20 mouse cellular contexts compared by ENCODE assay signal in genomic region chr2:133768546-133768945, GRCm38 (mm10).
DNase-seq lines count a peak whose midpoint lies in the region; ATAC-seq and TF ChIP-seq lines count a peak whose summit lies in the region.
"Had no signal": no experiment of that assay in that cellular context is flagged by ENCODE, and none has a peak within 500 bp of the region (broad histone marks: within the 10 kb centered on the region; RNA-seq: fewer than 3 reads in every experiment).

No protein-coding gene starts in this region.

- no peaks in the 10 kb centered on the region for H3K27me3 ChIP-seq in liver, adult 2 months (ENCODE audit: control insufficient read depth, insufficient read depth, low read length)
- no peaks in the 10 kb centered on the region for H3K27me3 ChIP-seq in liver, embryonic 12.5 days (replicated peaks)
- no peaks in the 10 kb centered on the region for H3K27me3 ChIP-seq in liver, postnatal 0 days (ENCODE audit: insufficient read depth, low read length)
- H3K27me3 ChIP-seq in liver, embryonic 11.5 days (replicated peaks; ENCODE audit: control insufficient read depth, insufficient read depth, low read length) = no peaks in the 10 kb centered on the region
- no peaks in the 10 kb centered on the region for H3K27me3 ChIP-seq in heart, embryonic 12.5 days (replicated peaks)
- H3K27me3 ChIP-seq: embryonic facial prominence, embryonic 12.5 days; forebrain, embryonic 13.5 days; forebrain, embryonic 15.5 days; Patski had no signal

- H3K9ac ChIP-seq in liver, adult 2 months (ENCODE audit: low read depth, low read length) = no peak overlapping the region
- H3K9ac ChIP-seq in liver, embryonic 12.5 days = no peak overlapping the region
- no peak overlapping the region for H3K9ac ChIP-seq in liver, postnatal 0 days (replicated peaks)
- no peak overlapping the region for H3K9ac ChIP-seq in liver, embryonic 11.5 days (ENCODE audit: low read depth, low read length)
- no peak overlapping the region for H3K9ac ChIP-seq in heart, embryonic 12.5 days
- H3K9ac ChIP-seq: embryonic facial prominence, embryonic 12.5 days; forebrain, embryonic 13.5 days; forebrain, embryonic 15.5 days had no signal

- no peak overlapping the region for H3K4me2 ChIP-seq in liver, embryonic 12.5 days
- H3K4me2 ChIP-seq in liver, postnatal 0 days (ENCODE audit: low read depth, low read length) = no peak overlapping the region
- no peak overlapping the region for H3K4me2 ChIP-seq in liver, embryonic 11.5 days
- no peak overlapping the region for H3K4me2 ChIP-seq in heart, embryonic 12.5 days
- H3K4me2 ChIP-seq: embryonic facial prominence, embryonic 12.5 days; forebrain, embryonic 13.5 days; forebrain, embryonic 15.5 days had no signal

- H3K9me3 ChIP-seq in liver, embryonic 12.5 days (replicated peaks) = no peaks in the 10 kb centered on the region
- no peaks in the 10 kb centered on the region for H3K9me3 ChIP-seq in liver, postnatal 0 days (ENCODE audit: low read length)
- H3K9me3 ChIP-seq in liver, embryonic 11.5 days (ENCODE audit: control insufficient read depth, low read length) = no peaks in the 10 kb centered on the region
- no peaks in the 10 kb centered on the region for H3K9me3 ChIP-seq in heart, embryonic 12.5 days (replicated peaks)
- H3K9me3 ChIP-seq: embryonic facial prominence, embryonic 10.5 days; embryonic facial prominence, embryonic 12.5 days; forebrain, embryonic 13.5 days; forebrain, embryonic 15.5 days had no signal

- TF ChIP-seq EP300 in liver, postnatal 0 days (IDR thresholded peaks at IDR 0.05; ENCODE audit: low read depth) = peak; percentile 42; the same call in 1 of the 2 replicates

- no peaks in the 10 kb centered on the region for H3K79me2 ChIP-seq in liver, adult 2 months (ENCODE audit: control insufficient read depth, insufficient read depth, low read length)

- no peak overlapping the region for H3K4me3 ChIP-seq in liver, adult 2 months (ENCODE audit: insufficient read depth, low read depth, low read length)
- no peak overlapping the region for H3K4me3 ChIP-seq in liver, embryonic 12.5 days
- no peak overlapping the region for H3K4me3 ChIP-seq in liver, postnatal 0 days (ENCODE audit: low read depth, low read length)
- no peak overlapping the region for H3K4me3 ChIP-seq in liver, embryonic 11.5 days (ENCODE audit: low read depth, low read length)
- H3K4me3 ChIP-seq in heart, embryonic 12.5 days = no peak overlapping the region
- H3K4me3 ChIP-seq: embryonic facial prominence, embryonic 10.5 days; embryonic facial prominence, embryonic 12.5 days; forebrain, embryonic 13.5 days; forebrain, embryonic 15.5 days had no signal

- H3K36me3 ChIP-seq in liver, adult 2 months (ENCODE audit: control insufficient read depth, insufficient read depth, low read length) = no peaks in the 10 kb centered on the region
- no peaks in the 10 kb centered on the region for H3K36me3 ChIP-seq in liver, embryonic 12.5 days
- H3K36me3 ChIP-seq in liver, postnatal 0 days (replicated peaks; ENCODE audit: insufficient read depth, low read length) = no peaks in the 10 kb centered on the region
- H3K36me3 ChIP-seq in liver, embryonic 11.5 days (ENCODE audit: control insufficient read depth, insufficient read depth, low read length) = no peaks in the 10 kb centered on the region
- no peaks in the 10 kb centered on the region for H3K36me3 ChIP-seq in heart, embryonic 12.5 days
- H3K36me3 ChIP-seq: embryonic facial prominence, embryonic 10.5 days; embryonic facial prominence, embryonic 12.5 days; forebrain, embryonic 15.5 days had no signal

- no peak for TF ChIP-seq POLR2A in liver, adult 2 months (IDR thresholded peaks at IDR 0.05; ENCODE audit: extremely low read depth, insufficient read depth, low read length)

- H3K4me1 ChIP-seq in liver, adult 2 months (ENCODE audit: control insufficient read depth, insufficient read depth, low read length) = no peaks in the 10 kb centered on the region; the same call in 1 of the 2 replicates
- no peaks in the 10 kb centered on the region for H3K4me1 ChIP-seq in liver, embryonic 12.5 days
- H3K4me1 ChIP-seq in liver, postnatal 0 days (ENCODE audit: insufficient read depth) = no peaks in the 10 kb centered on the region
- no peaks in the 10 kb centered on the region for H3K4me1 ChIP-seq in liver, embryonic 11.5 days (replicated peaks; ENCODE audit: control insufficient read depth, insufficient read depth, low read length)
- H3K4me1 ChIP-seq in heart, embryonic 12.5 days (replicated peaks) = no peaks in the 10 kb centered on the region
- H3K4me1 ChIP-seq: embryonic facial prominence, embryonic 10.5 days; embryonic facial prominence, embryonic 12.5 days; forebrain, embryonic 13.5 days; forebrain, embryonic 15.5 days had no signal

- H3K27ac ChIP-seq in liver, adult 2 months (replicated peaks; ENCODE audit: insufficient read depth, low read depth, low read length) = no peak overlapping the region
- H3K27ac ChIP-seq in liver, embryonic 12.5 days = no peak overlapping the region
- no peak overlapping the region for H3K27ac ChIP-seq in liver, postnatal 0 days (ENCODE audit: low read depth)
- no peak overlapping the region for H3K27ac ChIP-seq in liver, embryonic 11.5 days (ENCODE audit: low read depth, low read length)
- H3K27ac ChIP-seq in heart, embryonic 12.5 days (ENCODE audit: poor library complexity, severe bottlenecking) = no peak overlapping the region
- H3K27ac ChIP-seq: embryonic facial prominence, embryonic 10.5 days; embryonic facial prominence, embryonic 12.5 days; forebrain, embryonic 13.5 days; forebrain, embryonic 15.5 days had no signal

- 28% methylated on average over 1 of the region's 1 CpGs for WGBS in liver, adult 2 months
- 78% methylated on average over 1 of the region's 1 CpGs for WGBS in liver, embryonic 12.5 days (ENCODE audit: insufficient replicate concordance)
- WGBS in liver, postnatal 0 days (ENCODE audit: insufficient replicate concordance) = 74% methylated on average over 1 of the region's 1 CpGs
- 78% methylated on average over 1 of the region's 1 CpGs for WGBS in liver, embryonic 11.5 days
- WGBS in heart, embryonic 12.5 days = 80% methylated on average over 1 of the region's 1 CpGs

- peak; percentile 92 for DNase-seq in liver, adult 2 months (ENCODE audit: extremely low read depth, low read depth, low spot score)
- no peak for DNase-seq in liver, postnatal 0 days
- no peak for DNase-seq in liver, embryonic 11.5 days (ENCODE audit: low spot score)
- DNase-seq in yolk sac, embryonic 10.5 days (ENCODE audit: low spot score) = peak; percentile 28
- DNase-seq: adrenal gland, adult 8-10 months; adrenal gland, postnatal 14 days; adrenal gland, postnatal 36 days; cerebellum, adult 11-12 months; cerebellum, adult 2 months; cerebellum, adult 9-10 months; cerebellum, postnatal 10 days; cerebellum, postnatal 25 days had no signal

- ATAC-seq in liver, embryonic 12.5 days = no peak
- peak; percentile 92 for ATAC-seq in liver, postnatal 0 days
- no peak for ATAC-seq in liver, embryonic 11.5 days (replicated peaks; ENCODE audit: low FRiP score)
- ATAC-seq in heart, embryonic 12.5 days (ENCODE audit: insufficient number of reproducible peaks, low FRiP score) = no peak
- ATAC-seq: activated CD4-positive, CD25-positive, alpha-beta regulatory T cell, adult 4 months; forebrain, embryonic 13.5 days; forebrain, embryonic 15.5 days; Patski had no signal

- no peak for TF ChIP-seq CTCF in liver, adult 2 months (IDR thresholded peaks at IDR 0.05; ENCODE audit: low read depth, low read length)
- no peak for TF ChIP-seq CTCF in liver, postnatal 0 days (IDR thresholded peaks at IDR 0.05; ENCODE audit: low read depth)

Comparison
In these comparisons a context has a peak if more than half of its experiments do, and no peak if none do; other contexts are left out.
1. DNase-seq: peak in liver, adult 2 months (single experiment) and yolk sac, embryonic 10.5 days (single experiment); none in liver, postnatal 0 days (single experiment) and liver, embryonic 11.5 days (single experiment).